Mouse (Mus musculus) intestine, embryonic 14.5 days (tissue): Measurements from ENCODE around the gene Fbxl19. TPM values are rescaled to one million over a fixed set of nuclear protein-coding genes. Genes with fewer than 3 reads are reported as not detected.
"Not testable (repeated sequence)": the region's sequence is repeated elsewhere in the genome, so short reads cannot be mapped to it uniquely, and the experiment has no call there.

Experiments used
- ATAC-seq: fragments of 200-750 bp; cut with Nextera tagmentation; replicated peaks from 2 replicates; pipeline ENCODE4 v1.8.0; 2017; ENCODE audit warnings: low read depth, moderate number of reproducible peaks, moderate TSS enrichment, moderate library complexity; ENCODE audit not compliant: low FRiP score, low TSS enrichment
- DNase-seq: peaks from one replicate; pipeline ENCODE4 v3.0.0-alpha.2; 2018; ENCODE audit warnings: low spot score
- H3K27ac ChIP-seq: fragments of 300-500 bp; sonication (generic); 2 replicates; pipeline ENCODE4 v1.5.1; 2014; ENCODE audit warnings: low read depth, mild to moderate bottlenecking, control low read depth
- H3K27me3 ChIP-seq: fragments of 300-500 bp; sonication (generic); replicated peaks from 2 replicates; pipeline ENCODE4 v1.6.1; 2014; ENCODE audit warnings: low read length, control low read depth; ENCODE audit not compliant: control insufficient read depth, insufficient read depth
- H3K36me3 ChIP-seq: fragments of 300-500 bp; sonication (generic); 2 replicates; pipeline ENCODE4 v1.6.1; 2014; ENCODE audit warnings: low read length, control low read depth; ENCODE audit not compliant: control insufficient read depth, insufficient read depth
- H3K4me1 ChIP-seq: fragments of 300-500 bp; sonication (generic); replicated peaks from 2 replicates; pipeline ENCODE4 v1.6.1; 2014; ENCODE audit warnings: low read length, control low read depth, mixed read lengths; ENCODE audit not compliant: control insufficient read depth, insufficient read depth
- H3K4me2 ChIP-seq: fragments of 300-500 bp; sonication (generic); 2 replicates; pipeline ENCODE4 v1.6.1; 2014; ENCODE audit warnings: low read length
- H3K4me3 ChIP-seq: fragments of 300-500 bp; sonication (generic); 2 replicates; pipeline ENCODE4 v1.5.1; 2014; ENCODE audit warnings: low read depth, low read length, control low read depth, mixed read lengths
- H3K9ac ChIP-seq: fragments of 300-500 bp; sonication (generic); 2 replicates; pipeline ENCODE4 v1.6.1; 2014; ENCODE audit warnings: mild to moderate bottlenecking, low read length
- H3K9me3 ChIP-seq: fragments of 300-500 bp; sonication (generic); 2 replicates; pipeline ENCODE4 v1.6.1; 2016; ENCODE audit warnings: low read length, control low read depth; ENCODE audit not compliant: control insufficient read depth
- WGBS: fragments of 180-500 bp; shearing (Covaris S2); extraction: QIAGEN DNeasy Blood & Tissue Kit; methylation state at CpG from one replicate; pipeline ENCODE4 v1.1.7; 2014; 5-methylcytosine and 5-hydroxymethylcytosine counted together
- polyA plus RNA-seq: library from polyadenylated mRNA; unstranded; fragments of >200 nt; fragmentation: Nextera tagmentation; extraction: Ambion mirVana; gene quantifications from 2 replicates; pipeline ENCODE4 v1.2.1, GENCODE M21; 2014

The Fbxl19 gene
- polyA plus RNA-seq, 1 experiment from 2014 or later = 4.2 TPM

- Histone ChIP-seq H3K4me3 (no peak overlapping the region), H3K4me1 (no peaks in the 10 kb centered on the region; the same call in 1 of the 2 replicates), H3K9ac (no peak overlapping the region), H3K36me3 (0 out of 2 replicates have a peak, but pooled peaks cover 7% of the 10 kb centered on the region), H3K27ac (no peak overlapping the region), H3K27me3 (no peaks in the 10 kb centered on the region), H3K9me3 (no peaks in the 10 kb centered on the region), H3K4me2 (no peak overlapping the region)
- no peak for ATAC-seq
- DNase-seq = no peak
- 88% methylated on average over 6 of the region's 6 CpGs for WGBS
These were observed 25.1 kb upstream of the Fbxl19 start for GRCm38 (mm10) chr7:127719258-127719657.

GRCm38 (mm10) chr7:127725490-127725889, 18.9 kb upstream of the Fbxl19 start:
- H3K27me3 ChIP-seq = no peaks in the 10 kb centered on the region
- no peak overlapping the region for H3K27ac ChIP-seq
- H3K9ac ChIP-seq = no peak overlapping the region
- H3K36me3 ChIP-seq = no peaks in the 10 kb centered on the region
- no peak overlapping the region for H3K4me2 ChIP-seq
- H3K4me1 ChIP-seq = no peaks in the 10 kb centered on the region
- 45% methylated on average over 2 of the region's 2 CpGs for WGBS
- no peak for ATAC-seq
- no peak overlapping the region for H3K4me3 ChIP-seq
- no peak for DNase-seq
- no peaks in the 10 kb centered on the region for H3K9me3 ChIP-seq

- H3K27ac ChIP-seq = no peak overlapping the region
- H3K4me2 ChIP-seq = no peak overlapping the region
- H3K9ac ChIP-seq = 0 out of 2 replicates have a peak overlapping the region, but pooled peaks have one; percentile 3
- DNase-seq (no peak), ATAC-seq (no peak)
- no peaks in the 10 kb centered on the region for H3K36me3 ChIP-seq
- 63% methylated on average over 6 of the region's 6 CpGs for WGBS
- H3K4me3 ChIP-seq = no peak overlapping the region
- no peaks in the 10 kb centered on the region for H3K9me3 ChIP-seq
- H3K27me3 ChIP-seq = no peaks in the 10 kb centered on the region
- no peaks in the 10 kb centered on the region for H3K4me1 ChIP-seq
These were observed 18.4 kb upstream of the Fbxl19 start for GRCm38 (mm10) chr7:127725924-127726323.

- WGBS = 83% methylated on average over 7 of the region's 7 CpGs
- no peaks in the 10 kb centered on the region for H3K4me1 ChIP-seq
- H3K9ac ChIP-seq = no peak overlapping the region
- H3K4me2 ChIP-seq = no peak overlapping the region
- H3K4me3 ChIP-seq = no peak overlapping the region
- DNase-seq (no peak), ATAC-seq (no peak)
- no peaks in the 10 kb centered on the region for H3K9me3 ChIP-seq
- H3K27me3 ChIP-seq = no peaks in the 10 kb centered on the region
- no peaks in the 10 kb centered on the region for H3K36me3 ChIP-seq
- no peak overlapping the region for H3K27ac ChIP-seq
These were observed 16.4 kb upstream of the Fbxl19 start for GRCm38 (mm10) chr7:127727898-127728297.

- Histone ChIP-seq H3K36me3 (no peaks in the 10 kb centered on the region), H3K27ac (no peak overlapping the region), H3K4me1 (no peaks in the 10 kb centered on the region), H3K9me3 (no peaks in the 10 kb centered on the region), H3K4me2 (no peak overlapping the region), H3K9ac (no peak overlapping the region), H3K27me3 (no peaks in the 10 kb centered on the region), H3K4me3 (no peak overlapping the region)
- WGBS = 73% methylated on average over 4 of the region's 4 CpGs
- no peak for ATAC-seq
- no peak for DNase-seq
These were observed 14.2 kb upstream of the Fbxl19 start for GRCm38 (mm10) chr7:127730170-127730569.

- no CpG with 5 or more reads among the region's 5 CpGs for whole genome bisulfite sequencing
- H3K4me3 ChIP-seq, DNase-seq, H3K4me1 ChIP-seq, H3K27me3 ChIP-seq, H3K9ac ChIP-seq, ATAC-seq, H3K36me3 ChIP-seq, H3K27ac ChIP-seq, H3K9me3 ChIP-seq, H3K4me2 ChIP-seq: not testable (repeated sequence)
These were observed 12.3 kb upstream of the Fbxl19 start, which contains the start of gene Ctf2 for GRCm38 (mm10) chr7:127732066-127732465. Gene Ctf2, minus strand, starts transcription at chr7:127732166.

GRCm38 (mm10) chr7:127745251-127745651, 908 bp downstream of the Fbxl19 start:
- Histone ChIP-seq H3K9ac (peak overlapping the region; percentile 82), H3K27ac (peak overlapping the region; percentile 83), H3K9me3 (no peaks in the 10 kb centered on the region), H3K4me2 (peak overlapping the region; percentile 89), H3K4me1 (peaks cover 12% of the 10 kb centered on the region), H3K36me3 (peaks cover 21% of the 10 kb centered on the region), H3K4me3 (peak overlapping the region; percentile 71), H3K27me3 (no peaks in the 10 kb centered on the region)
- DNase-seq (peak; percentile 92), ATAC-seq (peak; percentile 78)
- whole genome bisulfite sequencing = under 1% methylated on average over 19 of the region's 19 CpGs

- Histone ChIP-seq H3K4me1 (peaks cover 12% of the 10 kb centered on the region), H3K9ac (peak overlapping the region; percentile 82), H3K27ac (peak overlapping the region; percentile 83), H3K27me3 (no peaks in the 10 kb centered on the region), H3K4me3 (peak overlapping the region; percentile 71), H3K9me3 (no peaks in the 10 kb centered on the region), H3K36me3 (peaks cover 27% of the 10 kb centered on the region), H3K4me2 (peak overlapping the region; percentile 89)
- ATAC-seq = peak; percentile 84
- under 1% methylated on average over 39 of the region's 39 CpGs for WGBS
- peak; percentile 96 for DNase-seq
These were observed 1.5 kb downstream of the Fbxl19 start for GRCm38 (mm10) chr7:127745652-127746493.
